Mouse (Mus musculus): ENCODE results near the gene Tomt. TPM values are rescaled to one million over a fixed set of nuclear protein-coding genes. Genes with fewer than 3 reads are reported as not detected.

The Tomt gene
- total and polyA plus RNA-seq, 3 experiments = not detected

GRCm38 (mm10) chr7:101901969-101902368 lies 4.2 kb downstream of the Tomt start:
- no peaks in the 10 kb centered on the region for H3K36me3 ChIP-seq (ENCODE audit: control insufficient read depth, insufficient read depth, low read length)
- intact Hi-C loops (cut with DNase I) = loop anchor here (10.0 kb wide), 1 partner anchor 597 kb away; the partner anchor contains the start of gene Atg16l2
- no peaks in the 10 kb centered on the region for H3K27me3 ChIP-seq (ENCODE audit: control insufficient read depth, insufficient read depth, low read length)
- H3K9ac ChIP-seq (ENCODE audit: low read depth, low read length) = no peak overlapping the region
- DNase-seq = no peak
- H3K4me3 ChIP-seq = no peak overlapping the region
- TF ChIP-seq CTCF (IDR thresholded peaks at IDR 0.05) (no peak), EP300 (IDR thresholded peaks at IDR 0.05; ENCODE audit: insufficient read depth, low read depth, low read length) (no peak), POLR2A (IDR thresholded peaks at IDR 0.05; ENCODE audit: insufficient read depth, low read depth, low read length) (no peak)
- H3K79me2 ChIP-seq (replicated peaks; ENCODE audit: control insufficient read depth, insufficient read depth, low read length) = peaks cover 2% of the 10 kb centered on the region; the same call in 1 of the 2 replicates
- H3K27ac ChIP-seq = no peak overlapping the region
- H3K4me1 ChIP-seq (ENCODE audit: control insufficient read depth, insufficient read depth, low read length) = peaks cover 5% of the 10 kb centered on the region
- 93% methylated on average over 10 of the region's 10 CpGs for WGBS

- Histone ChIP-seq H3K36me3 (ENCODE audit: control insufficient read depth, insufficient read depth, low read length) (no peaks in the 10 kb centered on the region), H3K27me3 (ENCODE audit: control insufficient read depth, insufficient read depth, low read length) (no peaks in the 10 kb centered on the region), H3K9ac (ENCODE audit: low read depth, low read length) (no peak overlapping the region), H3K27ac (no peak overlapping the region; the same call in 1 of the 2 replicates), H3K4me3 (no peak overlapping the region), H3K4me1 (ENCODE audit: control insufficient read depth, insufficient read depth, low read length) (peaks cover 3% of the 10 kb centered on the region; the same call in 1 of the 2 replicates), H3K79me2 (replicated peaks; ENCODE audit: control insufficient read depth, insufficient read depth, low read length) (no peaks in the 10 kb centered on the region)
- TF ChIP-seq CTCF (IDR thresholded peaks at IDR 0.05) = no peak
- TF ChIP-seq EP300 (IDR thresholded peaks at IDR 0.05; ENCODE audit: insufficient read depth, low read depth, low read length) = no peak
- no peak for TF ChIP-seq POLR2A (IDR thresholded peaks at IDR 0.05; ENCODE audit: insufficient read depth, low read depth, low read length)
- DNase-seq = no peak
- 85% methylated on average over 16 of the region's 16 CpGs for WGBS
- intact Hi-C loops (cut with DNase I) = loop anchor here (10.0 kb wide), 1 partner anchor 596 kb away; the partner anchor contains the start of gene Atg16l2
Measured at GRCm38 (mm10) chr7:101900331-101901097, 5.6 kb downstream of the Tomt start.

DNA sequence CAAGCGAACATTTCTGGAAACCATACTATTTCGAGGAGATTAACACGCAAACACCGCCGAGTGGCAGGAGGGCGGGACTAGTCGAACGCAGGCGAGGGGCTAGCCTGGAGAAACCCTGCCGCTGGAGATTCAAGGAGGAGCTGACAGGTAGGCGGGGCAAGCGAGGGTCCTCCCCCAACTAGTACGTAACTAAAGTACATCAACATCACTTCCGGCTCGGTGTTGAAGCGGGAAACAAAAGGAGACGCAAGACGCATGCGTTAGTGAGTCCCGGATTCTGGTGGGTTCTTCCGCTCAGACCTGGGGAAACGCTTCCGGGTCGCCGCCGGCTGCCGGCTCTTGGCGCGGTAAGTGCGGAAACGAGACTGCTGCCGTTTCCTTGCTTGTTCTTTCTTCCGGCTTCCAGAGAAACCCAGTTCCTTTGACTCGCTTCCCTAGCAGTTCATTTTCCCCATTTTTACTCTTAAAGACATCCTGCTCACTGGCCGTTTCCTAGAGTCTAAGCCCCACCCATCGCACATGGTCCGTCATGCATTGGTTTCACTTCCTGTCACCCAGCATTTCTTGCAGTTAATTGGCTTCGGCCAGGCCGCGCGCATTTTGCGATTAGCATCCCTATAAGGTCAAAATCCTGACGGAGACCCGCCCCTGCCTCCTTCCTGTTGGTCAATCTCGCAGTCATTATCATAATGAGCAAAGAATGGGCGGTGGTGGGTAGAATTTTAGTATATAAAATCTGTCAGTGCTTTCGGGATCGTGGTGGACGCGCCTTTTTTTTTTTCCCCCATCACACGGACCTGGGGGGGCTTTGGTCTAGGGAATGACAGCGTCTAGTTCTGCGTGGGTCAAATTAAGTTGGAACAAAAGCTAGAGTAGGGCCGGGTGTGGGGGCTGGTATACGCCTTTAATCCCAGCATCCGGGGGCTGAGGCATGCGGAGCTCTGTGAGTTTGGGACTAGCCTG lies 9.8 kb downstream of the Tomt start:
- Histone ChIP-seq H3K27me3 (ENCODE audit: control insufficient read depth, insufficient read depth, low read length) (no peaks in the 10 kb centered on the region), H3K36me3 (ENCODE audit: control insufficient read depth, insufficient read depth, low read length) (no peaks in the 10 kb centered on the region), H3K4me3 (peak overlapping the region; percentile 53), H3K79me2 (replicated peaks; ENCODE audit: control insufficient read depth, insufficient read depth, low read length) (no peaks in the 10 kb centered on the region), H3K27ac (peak overlapping the region; percentile 93), H3K9ac (ENCODE audit: low read depth, low read length) (peak overlapping the region; percentile 69), H3K4me1 (ENCODE audit: control insufficient read depth, insufficient read depth, low read length) (peaks cover 2% of the 10 kb centered on the region; the same call in 1 of the 2 replicates)
- WGBS = under 1% methylated on average over 57 of the region's 57 CpGs
- TF ChIP-seq CTCF (IDR thresholded peaks at IDR 0.05) = 0 out of 2 replicates have a peak, but pooled peaks have one; percentile 6
- peak; percentile 93 for TF ChIP-seq POLR2A (IDR thresholded peaks at IDR 0.05; ENCODE audit: insufficient read depth, low read depth, low read length)
- peak; percentile 35; the same call in 1 of the 2 replicates for TF ChIP-seq EP300 (IDR thresholded peaks at IDR 0.05; ENCODE audit: insufficient read depth, low read depth, low read length)
- peak; percentile 95 to 98 for DNase-seq
- intact Hi-C loops (cut with DNase I) = loop anchor here (1.0 to 5.0 kb wide), 5 partner anchors 9 to 234 kb away; partner anchors contain the start of genes Clpb, Lamtor1, Lrrc51 and Numa1

GRCm38 (mm10) chr7:101895695-101896094 lies 10.5 kb downstream of the Tomt start:
- Histone ChIP-seq H3K27me3 (ENCODE audit: control insufficient read depth, insufficient read depth, low read length) (no peaks in the 10 kb centered on the region), H3K79me2 (replicated peaks; ENCODE audit: control insufficient read depth, insufficient read depth, low read length) (no peaks in the 10 kb centered on the region), H3K4me3 (peak overlapping the region; percentile 53), H3K27ac (peak overlapping the region; percentile 93), H3K4me1 (ENCODE audit: control insufficient read depth, insufficient read depth, low read length) (peaks cover 2% of the 10 kb centered on the region; the same call in 1 of the 2 replicates), H3K9ac (ENCODE audit: low read depth, low read length) (peak overlapping the region; percentile 69), H3K36me3 (ENCODE audit: control insufficient read depth, insufficient read depth, low read length) (no peaks in the 10 kb centered on the region)
- 0 out of 2 replicates have a peak, but pooled peaks have one; percentile 1 for TF ChIP-seq CTCF (IDR thresholded peaks at IDR 0.05)
- no peak for TF ChIP-seq EP300 (IDR thresholded peaks at IDR 0.05; ENCODE audit: insufficient read depth, low read depth, low read length)
- 23% methylated on average over 9 of the region's 9 CpGs for WGBS
- intact Hi-C loops (cut with DNase I) = loop anchor here (2.0 to 5.0 kb wide), 4 partner anchors 37 to 233 kb away; partner anchors contain the start of genes Clpb, Lrrc51 and Numa1
- no peak for DNase-seq

- H3K27me3 ChIP-seq (ENCODE audit: control insufficient read depth, insufficient read depth, low read length) = no peaks in the 10 kb centered on the region
- no peak for TF ChIP-seq EP300 (IDR thresholded peaks at IDR 0.05; ENCODE audit: insufficient read depth, low read depth, low read length)
- TF ChIP-seq CTCF (IDR thresholded peaks at IDR 0.05) = no peak
- no peak for TF ChIP-seq POLR2A (IDR thresholded peaks at IDR 0.05; ENCODE audit: insufficient read depth, low read depth, low read length)
- H3K36me3 ChIP-seq (ENCODE audit: control insufficient read depth, insufficient read depth, low read length) = no peaks in the 10 kb centered on the region
- intact Hi-C loops (cut with DNase I) = no loop called here
- H3K27ac ChIP-seq = no peak overlapping the region
- no peak for DNase-seq
- no peak overlapping the region for H3K4me3 ChIP-seq
- H3K9ac ChIP-seq (ENCODE audit: low read depth, low read length) = no peak overlapping the region
- no peaks in the 10 kb centered on the region for H3K4me1 ChIP-seq (ENCODE audit: control insufficient read depth, insufficient read depth, low read length)
- WGBS = 72% methylated on average over 4 of the region's 4 CpGs
- no peaks in the 10 kb centered on the region for H3K79me2 ChIP-seq (replicated peaks; ENCODE audit: control insufficient read depth, insufficient read depth, low read length)
Measured at GRCm38 (mm10) chr7:101888460-101888859, 17.7 kb downstream of the Tomt start.
